Mouse (Mus musculus) intestine, embryonic 14.5 days (tissue): ENCODE measurements around the gene Cidec. TPM values are rescaled to one million over a fixed set of nuclear protein-coding genes. Genes with fewer than 3 reads are reported as not detected.

Source experiments
- ATAC-seq: fragments of 200-750 bp; cut with Nextera tagmentation; replicated peaks from 2 replicates; pipeline ENCODE4 v1.8.0; 2017; ENCODE audit warnings: low read depth, moderate number of reproducible peaks, moderate TSS enrichment, moderate library complexity; ENCODE audit not compliant: low FRiP score, low TSS enrichment
- DNase-seq: peaks from one replicate; pipeline ENCODE4 v3.0.0-alpha.2; 2018; ENCODE audit warnings: low spot score
- H3K27ac ChIP-seq: fragments of 300-500 bp; sonication (generic); 2 replicates; pipeline ENCODE4 v1.5.1; 2014; ENCODE audit warnings: low read depth, mild to moderate bottlenecking, control low read depth
- H3K27me3 ChIP-seq: fragments of 300-500 bp; sonication (generic); replicated peaks from 2 replicates; pipeline ENCODE4 v1.6.1; 2014; ENCODE audit warnings: low read length, control low read depth; ENCODE audit not compliant: control insufficient read depth, insufficient read depth
- H3K36me3 ChIP-seq: fragments of 300-500 bp; sonication (generic); 2 replicates; pipeline ENCODE4 v1.6.1; 2014; ENCODE audit warnings: low read length, control low read depth; ENCODE audit not compliant: control insufficient read depth, insufficient read depth
- H3K4me1 ChIP-seq: fragments of 300-500 bp; sonication (generic); replicated peaks from 2 replicates; pipeline ENCODE4 v1.6.1; 2014; ENCODE audit warnings: low read length, control low read depth, mixed read lengths; ENCODE audit not compliant: control insufficient read depth, insufficient read depth
- H3K4me2 ChIP-seq: fragments of 300-500 bp; sonication (generic); 2 replicates; pipeline ENCODE4 v1.6.1; 2014; ENCODE audit warnings: low read length
- H3K4me3 ChIP-seq: fragments of 300-500 bp; sonication (generic); 2 replicates; pipeline ENCODE4 v1.5.1; 2014; ENCODE audit warnings: low read depth, low read length, control low read depth, mixed read lengths
- H3K9ac ChIP-seq: fragments of 300-500 bp; sonication (generic); 2 replicates; pipeline ENCODE4 v1.6.1; 2014; ENCODE audit warnings: mild to moderate bottlenecking, low read length
- H3K9me3 ChIP-seq: fragments of 300-500 bp; sonication (generic); 2 replicates; pipeline ENCODE4 v1.6.1; 2016; ENCODE audit warnings: low read length, control low read depth; ENCODE audit not compliant: control insufficient read depth
- WGBS: fragments of 180-500 bp; shearing (Covaris S2); extraction: QIAGEN DNeasy Blood & Tissue Kit; methylation state at CpG from one replicate; pipeline ENCODE4 v1.1.7; 2014; 5-methylcytosine and 5-hydroxymethylcytosine counted together
- polyA plus RNA-seq: library from polyadenylated mRNA; unstranded; fragments of >200 nt; fragmentation: Nextera tagmentation; extraction: Ambion mirVana; gene quantifications from 2 replicates; pipeline ENCODE4 v1.2.1, GENCODE M21; 2014

The Cidec gene
- polyA plus RNA-seq, 1 experiment from 2014 or later, result 3.1 TPM

DNA sequence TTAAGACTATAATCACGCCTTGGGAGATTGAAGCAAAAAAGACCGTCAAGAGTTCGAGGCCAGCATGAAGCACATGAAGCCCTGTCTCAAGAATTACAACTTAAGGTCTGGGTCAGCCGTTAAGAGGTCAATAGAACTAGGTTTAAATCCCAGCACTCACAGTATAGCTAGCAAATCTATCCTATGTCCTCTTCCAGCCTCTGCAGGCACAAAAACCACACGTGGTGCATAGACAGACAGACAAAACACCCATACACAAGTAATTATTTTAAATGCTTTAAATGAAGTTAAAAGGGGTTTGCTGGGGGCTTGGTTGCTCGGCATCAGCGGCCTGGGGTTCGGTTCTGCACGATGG is 6.5 kb upstream of the Cidec start:
- peaks cover 5% of the 10 kb centered on the region for H3K36me3 ChIP-seq
- no peaks in the 10 kb centered on the region for H3K9me3 ChIP-seq
- peaks cover 7% of the 10 kb centered on the region for H3K4me1 ChIP-seq
- peak overlapping the region; percentile 96 for H3K4me3 ChIP-seq
- H3K27me3 ChIP-seq, result no peaks in the 10 kb centered on the region
- DNase-seq (no peak), ATAC-seq (peak; percentile 10; the same call in 1 of the 2 replicates)
- H3K27ac ChIP-seq, result 0 out of 2 replicates have a peak overlapping the region, but pooled peaks have one; percentile 59
- peak overlapping the region; percentile 92 for H3K4me2 ChIP-seq
- WGBS, result 40% methylated on average over 9 of the region's 9 CpGs
- H3K9ac ChIP-seq, result peak overlapping the region; percentile 96

DNA sequence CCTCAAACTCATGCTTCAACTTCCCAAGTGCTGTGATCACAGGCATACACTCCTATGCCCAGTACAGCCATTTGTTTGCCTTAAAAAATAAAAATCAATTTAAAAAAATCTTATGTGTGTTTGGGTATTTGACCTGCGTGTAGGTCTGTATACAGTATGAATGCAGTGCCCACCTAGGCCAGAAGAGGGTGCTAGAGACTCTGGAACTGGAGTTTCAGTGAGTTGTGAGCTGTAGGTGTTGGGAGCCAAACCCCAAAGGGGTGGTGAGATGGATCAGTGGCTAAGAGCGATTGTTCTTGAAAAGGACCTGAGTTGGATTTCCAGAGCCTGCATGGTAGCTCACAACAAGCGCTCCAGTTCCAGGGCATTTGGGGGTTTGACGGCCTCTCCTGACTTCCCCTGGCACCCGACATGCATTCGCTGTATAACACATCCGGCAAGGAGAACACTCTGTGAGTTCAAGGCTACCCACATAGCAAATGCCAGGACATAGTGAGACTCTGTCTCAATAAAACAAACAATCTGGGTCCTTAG is 5.7 kb upstream of the Cidec start:
- Histone ChIP-seq H3K9ac (no peak overlapping the region), H3K4me2 (no peak overlapping the region), H3K4me3 (no peak overlapping the region), H3K9me3 (no peaks in the 10 kb centered on the region), H3K36me3 (no peaks in the 10 kb centered on the region), H3K4me1 (peaks cover 7% of the 10 kb centered on the region), H3K27me3 (no peaks in the 10 kb centered on the region), H3K27ac (no peak overlapping the region)
- WGBS, result 53% methylated on average over 7 of the region's 7 CpGs
- no peak for ATAC-seq
- DNase-seq, result peak; percentile 92

DNA sequence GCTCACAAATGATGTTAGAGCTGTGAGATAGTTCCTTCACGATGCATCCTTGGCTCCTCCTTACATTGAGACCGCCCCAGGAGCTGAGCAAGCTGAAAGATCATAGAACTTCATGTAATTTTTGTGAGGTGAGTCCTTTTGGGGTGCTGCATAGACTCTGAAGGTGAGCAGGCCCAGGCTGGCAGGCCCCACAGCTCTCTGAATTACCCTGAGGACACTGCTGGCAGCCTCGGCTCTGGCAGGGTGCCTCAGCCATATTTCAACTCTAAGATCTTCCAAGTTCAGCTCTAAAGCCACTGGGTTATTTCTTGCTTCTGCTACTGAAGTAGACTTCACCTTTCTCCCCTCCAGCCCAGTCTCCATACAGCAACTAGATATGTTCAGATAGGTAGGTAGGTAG is 5.1 kb upstream of the Cidec start:
- no peak for ATAC-seq
- 81% methylated on average over 3 of the region's 3 CpGs for WGBS

DNA sequence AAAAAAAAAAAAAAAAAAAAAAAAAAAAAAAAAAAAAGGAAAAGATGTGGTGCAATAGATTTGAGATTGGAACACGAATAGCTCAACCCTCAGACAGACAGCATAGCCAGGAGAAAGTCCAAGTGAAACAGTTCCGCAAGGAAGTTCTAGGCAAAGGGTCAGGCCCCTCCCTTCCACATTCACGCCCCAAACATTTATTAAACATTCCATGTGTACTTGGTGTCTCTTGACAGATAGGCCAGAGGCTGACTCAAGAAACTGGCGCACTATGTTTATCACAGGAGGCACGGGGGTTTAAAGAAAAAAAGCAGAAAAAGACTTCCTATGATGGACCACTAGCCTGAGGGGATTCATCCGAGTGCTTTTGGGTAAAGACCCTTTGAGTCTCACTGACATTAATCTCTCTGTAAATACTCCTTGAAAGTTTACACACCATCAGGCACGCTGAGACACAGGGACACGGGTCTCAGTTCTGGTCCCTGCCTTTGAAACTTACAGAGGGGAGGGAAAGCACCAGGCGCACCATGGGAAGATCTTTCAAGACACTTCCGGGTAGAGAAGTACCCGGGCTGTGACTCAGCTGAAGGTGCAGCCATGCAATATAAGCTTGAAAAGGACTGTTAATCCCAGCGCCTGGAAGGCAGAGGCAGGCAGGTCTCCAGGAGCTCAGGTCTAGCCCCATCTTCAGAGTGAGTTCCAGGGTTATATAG is 3.3 kb upstream of the Cidec start:
- Histone ChIP-seq H3K4me2 (no peak overlapping the region), H3K27ac (no peak overlapping the region), H3K9me3 (no peaks in the 10 kb centered on the region), H3K4me1 (peaks cover 7% of the 10 kb centered on the region), H3K9ac (no peak overlapping the region), H3K4me3 (no peak overlapping the region), H3K27me3 (no peaks in the 10 kb centered on the region), H3K36me3 (no peaks in the 10 kb centered on the region)
- 52% methylated on average over 12 of the region's 12 CpGs for WGBS
- DNase-seq (no peak), ATAC-seq (no peak)

More for the DNA sequence above, 5.1 kb upstream of the Cidec start:
- DNase-seq, result no peak
- Histone ChIP-seq H3K9ac (no peak overlapping the region), H3K4me1 (peaks cover 7% of the 10 kb centered on the region), H3K9me3 (no peaks in the 10 kb centered on the region), H3K4me2 (no peak overlapping the region), H3K27me3 (no peaks in the 10 kb centered on the region), H3K27ac (no peak overlapping the region), H3K4me3 (no peak overlapping the region), H3K36me3 (no peaks in the 10 kb centered on the region)

DNA sequence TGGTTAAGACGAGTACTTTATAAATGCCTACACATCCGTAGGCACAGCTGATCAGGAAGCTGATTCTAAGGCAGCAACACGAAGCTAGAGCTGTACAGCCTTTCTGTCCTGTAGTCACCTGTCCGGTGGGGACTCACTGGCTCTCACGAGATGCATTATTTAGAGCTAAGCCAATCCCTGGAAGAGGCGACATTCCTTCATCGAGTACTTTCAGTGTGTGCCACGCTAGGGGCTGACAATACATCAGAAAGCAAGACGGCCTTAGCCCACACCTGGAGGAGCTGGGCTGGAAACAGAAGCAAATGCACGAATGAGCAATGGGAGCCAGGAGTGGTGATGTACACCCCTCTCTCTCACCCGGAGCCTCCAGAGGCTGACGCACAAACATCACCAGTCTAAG is 1.6 kb upstream of the Cidec start:
- 77% methylated on average over 12 of the region's 12 CpGs for WGBS
- H3K36me3 ChIP-seq, result no peaks in the 10 kb centered on the region
- no peaks in the 10 kb centered on the region for H3K27me3 ChIP-seq
- H3K9ac ChIP-seq, result no peak overlapping the region
- H3K4me2 ChIP-seq, result no peak overlapping the region
- no peak overlapping the region for H3K27ac ChIP-seq
- no peak overlapping the region for H3K4me3 ChIP-seq
- ATAC-seq (no peak), DNase-seq (no peak)
- H3K4me1 ChIP-seq, result no peaks in the 10 kb centered on the region
- H3K9me3 ChIP-seq, result no peaks in the 10 kb centered on the region

DNA sequence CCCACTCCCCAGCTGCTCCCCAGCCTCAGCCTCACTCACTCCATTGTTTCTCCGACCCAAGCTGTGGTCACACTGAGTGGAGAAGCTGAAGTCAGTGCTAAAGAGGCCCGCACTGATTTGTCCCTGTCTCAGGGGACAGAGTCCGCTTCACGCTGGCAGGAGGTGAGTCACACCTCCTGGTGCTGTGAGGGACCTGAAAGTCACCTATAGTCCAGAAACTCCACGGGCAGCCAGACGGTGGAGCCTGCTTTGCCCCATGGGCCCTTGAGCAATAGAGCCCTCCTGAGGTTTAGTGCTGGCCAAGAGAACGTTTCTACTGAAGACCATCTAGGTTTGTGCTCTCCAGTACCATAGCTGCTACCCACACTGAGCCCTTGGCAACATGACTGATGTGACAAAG is 869 bp downstream of the Cidec start:
- no peak overlapping the region for H3K27ac ChIP-seq
- H3K9ac ChIP-seq, result no peak overlapping the region
- H3K4me2 ChIP-seq, result no peak overlapping the region

DNA sequence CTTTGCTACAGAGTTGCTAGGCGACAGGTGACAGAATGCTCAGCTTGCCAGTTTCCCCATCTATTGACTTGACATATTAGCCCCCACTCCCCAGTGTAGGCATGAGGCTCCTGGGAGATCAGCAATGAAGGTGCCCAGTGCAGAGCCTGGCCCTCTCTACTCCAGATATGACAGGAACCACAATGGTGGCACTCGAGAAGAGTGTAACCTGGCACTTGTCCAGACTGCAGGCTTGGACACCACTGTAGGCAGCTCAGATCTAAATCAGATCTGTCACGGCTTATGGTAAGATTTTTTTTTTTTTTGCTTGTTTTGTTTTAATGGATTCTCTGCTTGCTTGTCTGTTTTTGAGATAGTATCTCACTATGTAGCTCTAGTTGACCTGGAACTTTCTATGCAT is 1.9 kb downstream of the Cidec start:
- Histone ChIP-seq H3K27me3 (no peaks in the 10 kb centered on the region), H3K27ac (no peak overlapping the region), H3K4me1 (no peaks in the 10 kb centered on the region), H3K36me3 (no peaks in the 10 kb centered on the region), H3K9me3 (no peaks in the 10 kb centered on the region), H3K4me2 (no peak overlapping the region), H3K9ac (no peak overlapping the region), H3K4me3 (no peak overlapping the region)
- ATAC-seq (no peak), DNase-seq (no peak)
- WGBS, result 82% methylated on average over 3 of the region's 3 CpGs

More for the DNA sequence above, 869 bp downstream of the Cidec start:
- Histone ChIP-seq H3K9me3 (no peaks in the 10 kb centered on the region), H3K4me3 (no peak overlapping the region), H3K27me3 (no peaks in the 10 kb centered on the region), H3K36me3 (no peaks in the 10 kb centered on the region), H3K4me1 (no peaks in the 10 kb centered on the region)
- peak; percentile 77 for ATAC-seq
- 76% methylated on average over 7 of the region's 7 CpGs for WGBS
- DNase-seq, result no peak

DNA sequence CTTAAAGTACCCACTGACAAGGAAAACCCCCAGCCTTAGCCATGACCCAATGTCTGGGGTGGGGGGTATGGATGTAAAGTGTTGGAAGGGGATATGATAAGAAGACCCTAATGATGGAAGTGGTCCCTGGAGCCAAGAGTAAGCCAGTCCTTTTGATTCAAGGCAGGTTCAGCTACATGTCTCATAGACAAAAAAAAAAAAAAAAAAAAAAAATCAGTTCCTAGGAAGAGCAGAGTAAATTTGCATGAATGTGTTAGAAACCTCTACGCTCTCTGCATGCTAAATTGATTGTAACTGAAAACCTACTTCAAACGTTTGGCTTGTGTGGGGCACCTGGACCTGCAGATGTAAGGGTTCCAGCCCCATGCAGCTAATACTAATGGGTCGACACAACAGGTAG is 3.8 kb downstream of the Cidec start:
- H3K4me3 ChIP-seq, result no peak overlapping the region
- H3K4me1 ChIP-seq, result no peaks in the 10 kb centered on the region
- no peak overlapping the region for H3K27ac ChIP-seq
- H3K4me2 ChIP-seq, result no peak overlapping the region
- H3K36me3 ChIP-seq, result no peaks in the 10 kb centered on the region
- 67% methylated on average over 3 of the region's 3 CpGs for WGBS
- no peaks in the 10 kb centered on the region for H3K27me3 ChIP-seq
- H3K9me3 ChIP-seq, result peaks cover 3% of the 10 kb centered on the region; the same call in 1 of the 2 replicates
- no peak for ATAC-seq
- no peak for DNase-seq
- H3K9ac ChIP-seq, result no peak overlapping the region

DNA sequence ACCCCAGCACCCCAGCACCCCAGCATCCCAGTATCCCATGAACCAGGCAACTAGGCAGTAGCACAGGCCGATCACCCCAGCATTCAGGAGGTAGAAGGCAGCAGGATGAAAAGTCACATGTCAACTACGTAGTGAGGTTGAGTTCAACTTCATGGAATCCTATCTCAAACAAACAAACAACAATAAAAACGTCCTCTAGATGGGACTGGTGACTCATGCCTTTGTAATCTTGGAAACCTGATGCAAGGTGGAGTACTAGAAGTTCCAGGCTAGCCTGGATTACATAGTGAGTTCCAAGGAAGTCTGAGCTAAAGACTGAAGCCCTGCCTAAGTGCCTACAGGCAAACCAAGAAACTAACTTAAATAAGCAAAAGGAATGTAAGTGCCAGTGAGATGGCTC is 4.7 kb downstream of the Cidec start:
- Histone ChIP-seq H3K36me3 (no peaks in the 10 kb centered on the region), H3K4me2 (no peak overlapping the region), H3K9ac (no peak overlapping the region), H3K27me3 (no peaks in the 10 kb centered on the region), H3K27ac (no peak overlapping the region), H3K9me3 (peaks cover 3% of the 10 kb centered on the region; the same call in 1 of the 2 replicates), H3K4me3 (no peak overlapping the region), H3K4me1 (no peaks in the 10 kb centered on the region)
- ATAC-seq (no peak), DNase-seq (no peak)
- WGBS, result 55% methylated on average over 3 of the region's 3 CpGs
